Mouse (Mus musculus): Measurements from ENCODE around the gene Cdh23.

- no peak for TF ChIP-seq CTCF (IDR thresholded peaks at IDR 0.05; ENCODE audit: low read depth, low read length)
- TF ChIP-seq TAL1 (conservative IDR thresholded peaks at IDR 0.05; ENCODE audit: low read depth, low read length) = no peak
- TF ChIP-seq GATA2 (IDR thresholded peaks at IDR 0.05; ENCODE audit: borderline replicate concordance, low read depth, low read length) = no peak
- no peak for TF ChIP-seq GATA1 (IDR thresholded peaks at IDR 0.05; ENCODE audit: borderline replicate concordance, low read length)
- no peak for TF ChIP-seq POLR2AphosphoS5 (IDR thresholded peaks at IDR 0.05; ENCODE audit: insufficient replicate concordance, low read depth, low read length)
Observed at GRCm38 (mm10) chr10:60678926-60679325, 17.4 kb downstream of the Cdh23 start.

Data from G1E (cell line).